In genomic region chr3:97585383-97586160, GRCm38 (mm10) we compare ENCODE assay signal across 8 mouse cellular contexts. TPM values are rescaled to one million over a fixed set of nuclear protein-coding genes. Genes with fewer than 3 reads are reported as not detected.
DNase-seq lines count a peak whose midpoint lies in the region; ATAC-seq and TF ChIP-seq lines count a peak whose summit lies in the region.

No protein-coding gene starts in this region.

- H3K4me1 ChIP-seq in kidney, adult 2 months (ENCODE audit: control insufficient read depth, insufficient read depth, low read length), result no peaks in the 10 kb centered on the region
- peaks cover 7% of the 10 kb centered on the region; the same call in 1 of the 2 replicates for H3K4me1 ChIP-seq in limb, embryonic 10.5 days
- H3K4me1 ChIP-seq in midbrain, embryonic 16.5 days (ENCODE audit: control insufficient read depth, insufficient read depth, low read length), result no peaks in the 10 kb centered on the region

- no peak for TF ChIP-seq POLR2A in kidney, adult 2 months (IDR thresholded peaks at IDR 0.05; ENCODE audit: low read depth, low read length)

- H3K27ac ChIP-seq in kidney, adult 2 months (ENCODE audit: insufficient read depth, low read depth, low read length), result no peak overlapping the region
- H3K27ac ChIP-seq in limb, embryonic 10.5 days, result no peak overlapping the region
- H3K27ac ChIP-seq in midbrain, embryonic 16.5 days (ENCODE audit: low read length), result no peak overlapping the region

- no peaks in the 10 kb centered on the region for H3K36me3 ChIP-seq in kidney, adult 2 months (ENCODE audit: control insufficient read depth, insufficient read depth, low read length)
- peaks cover 63% of the 10 kb centered on the region for H3K36me3 ChIP-seq in limb, embryonic 10.5 days
- H3K36me3 ChIP-seq in midbrain, embryonic 16.5 days (ENCODE audit: control insufficient read depth, insufficient read depth, low read length), result no peaks in the 10 kb centered on the region

- H3K27me3 ChIP-seq in kidney, adult 2 months (replicated peaks; ENCODE audit: control insufficient read depth, insufficient read depth, low read length), result no peaks in the 10 kb centered on the region
- H3K27me3 ChIP-seq in limb, embryonic 10.5 days (ENCODE audit: low read depth, poor library complexity, severe bottlenecking), result no peaks in the 10 kb centered on the region
- no peaks in the 10 kb centered on the region for H3K27me3 ChIP-seq in midbrain, embryonic 16.5 days (ENCODE audit: control insufficient read depth, insufficient read depth, low read depth, low read length)

- WGBS in kidney, adult 2 months, result 59% methylated on average over 18 of the region's 18 CpGs
- WGBS in limb, embryonic 10.5 days, result 77% methylated on average over 18 of the region's 18 CpGs
- WGBS in midbrain, embryonic 16.5 days, result 54% methylated on average over 18 of the region's 18 CpGs

- TF ChIP-seq CTCF in kidney, adult 2 months (conservative IDR thresholded peaks at IDR 0.05; ENCODE audit: insufficient read depth, insufficient read length, low read depth, low read length), result peak; percentile 72

- H3K4me3 ChIP-seq in kidney, adult 2 months (ENCODE audit: insufficient read depth, low read depth, low read length), result no peak overlapping the region
- H3K4me3 ChIP-seq in limb, embryonic 10.5 days, result no peak overlapping the region
- H3K4me3 ChIP-seq in midbrain, embryonic 16.5 days (ENCODE audit: low read depth, low read length), result no peak overlapping the region

- DNase-seq in 3134 (ENCODE audit: extremely low read depth, insufficient read length, low spot score), result peak; percentile 32
- DNase-seq in adrenal gland, postnatal 10 days, result peak; percentile 85
- DNase-seq in embryo, embryonic 9.5 days (ENCODE audit: extremely low spot score), result peak; percentile 67
- peak; percentile 37 to 65 for DNase-seq in gastrocnemius, postnatal 4 days (ENCODE audit: low spot score in 2 of 2)
- peak; percentile 76 for DNase-seq in kidney, adult 2 months
- peak; percentile 87 for DNase-seq in limb, embryonic 10.5 days (ENCODE audit: low spot score)
- peak; percentile 32 to 53 for DNase-seq in spleen, postnatal 14 days (ENCODE audit: low spot score in 2 of 2)

- ATAC-seq in midbrain, embryonic 16.5 days, result peak; percentile 95

- no peak overlapping the region; the same call in 1 of the 2 replicates for H3K9ac ChIP-seq in midbrain, embryonic 16.5 days (ENCODE audit: low read depth, low read length)

- no peaks in the 10 kb centered on the region for H3K9me3 ChIP-seq in limb, embryonic 10.5 days (replicated peaks)
- no peaks in the 10 kb centered on the region for H3K9me3 ChIP-seq in midbrain, embryonic 16.5 days (replicated peaks; ENCODE audit: control insufficient read depth, low read length, poor library complexity, severe bottlenecking)

- peak overlapping the region; percentile 42; the same call in 1 of the 2 replicates for H3K4me2 ChIP-seq in midbrain, embryonic 16.5 days (ENCODE audit: low read length)

RNA-seq across cellular contexts. Expression of gene Chd1l, which starts 24.4 kb away (rescaled TPM):
- total RNA-seq in adrenal gland, postnatal 10 days (2021), result 10 to 100 TPM; 12.1 to 14.9 TPM
- total RNA-seq in gastrocnemius, postnatal 4 days (2021), result 10 to 100 TPM; 12.9 to 13.8 TPM
- polyA plus RNA-seq in kidney, adult 2 months (2012; rRNA removed), result 3.9 and 5.0 TPM in 2 replicates
- 20.1 and 20.8 TPM in 2 replicates for polyA plus RNA-seq in limb, embryonic 10.5 days (2016; fragmentation: Nextera tagmentation; extraction: Ambion mirVana)
- polyA plus RNA-seq in midbrain, embryonic 16.5 days (2015; fragmentation: Nextera tagmentation; extraction: Ambion mirVana), result 4.4 and 4.7 TPM in 2 replicates

RNA-seq across cellular contexts. Expression of gene Fmo5, which starts 43.0 kb away (rescaled TPM):
- total RNA-seq in adrenal gland, postnatal 10 days (2021), result 10 to 100 TPM; 12.4 to 21.2 TPM
- total RNA-seq in gastrocnemius, postnatal 4 days (2021), result 1 to 10 TPM; 3.8 to 4.4 TPM
- 7.9 and 9.9 TPM in 2 replicates for polyA plus RNA-seq in kidney, adult 2 months (2012; rRNA removed)
- 0.30 and 0.73 TPM in 2 replicates for polyA plus RNA-seq in limb, embryonic 10.5 days (2016; fragmentation: Nextera tagmentation; extraction: Ambion mirVana)
- 0.46 and 0.70 TPM in 2 replicates for polyA plus RNA-seq in midbrain, embryonic 16.5 days (2015; fragmentation: Nextera tagmentation; extraction: Ambion mirVana)

Comparison
In these comparisons a context has a peak if more than half of its experiments do, and no peak if none do; other contexts are left out.
1. DNase-seq: peak in every context shown above with its lines; median percentile 87 in limb, embryonic 10.5 days; 85 in adrenal gland, postnatal 10 days; 76 in kidney, adult 2 months; 67 in embryo, embryonic 9.5 days; 51 in gastrocnemius, postnatal 4 days; 42 in spleen, postnatal 14 days; 32 in 3134.